Mouse (Mus musculus) macrophage (primary cell): ENCODE data around the gene Pop7. TPM values are rescaled to one million over a fixed set of nuclear protein-coding genes. Genes with fewer than 3 reads are reported as not detected.
A peak's percentile ranks its signal among the peaks of the same experiment; 100 is the strongest.

ENCODE experiments used
- H3K27ac ChIP-seq: fragments of 350-480 bp; formaldehyde crosslinking; 2 replicates; pipeline ENCODE4 v1.9.0; 2021
- H3K36me3 ChIP-seq: fragments of 350-480 bp; formaldehyde crosslinking; 2 replicates; pipeline ENCODE4 v1.9.0; 2021; ENCODE audit errors: inconsistent target
- H3K4me3 ChIP-seq: fragments of 350-480 bp; formaldehyde crosslinking; 2 replicates; pipeline ENCODE4 v1.9.0; 2021; ENCODE audit errors: inconsistent target
- H3K79me2 ChIP-seq: fragments of 350-480 bp; formaldehyde crosslinking; 2 replicates; pipeline ENCODE4 v1.9.0; 2021; ENCODE audit errors: inconsistent target
- WGBS: methylation state at CpG from one replicate; pipeline ENCODE4 v1.1.7; 2026; ENCODE audit warnings: inconsistent platforms; ENCODE audit not compliant: missing documents; 5-methylcytosine and 5-hydroxymethylcytosine counted together
- polyA plus RNA-seq: library from polyadenylated mRNA; stranded (reverse); fragments of 250-400 nt; gene quantifications from 3 replicates; pipeline ENCODE4 v1.2.4, GENCODE M21; 2018; ENCODE audit warnings: inconsistent platforms

The Pop7 gene
- polyA plus RNA-seq, 1 experiment from 2014 or later, result 7.6 TPM

- peaks cover 23% of the 10 kb centered on the region for H3K79me2 ChIP-seq
- peaks cover 66% of the 10 kb centered on the region for H3K36me3 ChIP-seq
- H3K27ac ChIP-seq, result no peak overlapping the region
- no peak overlapping the region for H3K4me3 ChIP-seq
- 91% methylated on average over 9 of the region's 9 CpGs for WGBS
These were observed 19.5 kb upstream of the Pop7 start for GRCm38 (mm10) chr5:137521861-137522260.

- Histone ChIP-seq H3K4me3 (no peak overlapping the region), H3K79me2 (peaks cover 42% of the 10 kb centered on the region), H3K27ac (no peak overlapping the region), H3K36me3 (peaks cover 51% of the 10 kb centered on the region)
- WGBS, result 95% methylated on average over 26 of the region's 27 CpGs
These were observed 17.6 kb upstream of the Pop7 start for GRCm38 (mm10) chr5:137519691-137520550.

GRCm38 (mm10) chr5:137518436-137518835 lies 16.1 kb upstream of the Pop7 start, which contains the start of gene Gigyf1:
Gene Gigyf1, plus strand, starts transcription at chr5:137518548.
- 100% methylated on average over 5 of the region's 5 CpGs for WGBS
- Histone ChIP-seq H3K79me2 (peaks cover 57% of the 10 kb centered on the region), H3K4me3 (no peak within 1 kb of the TSS), H3K27ac (no peak within 1 kb of the TSS), H3K36me3 (peaks cover 47% of the 10 kb centered on the region)

GRCm38 (mm10) chr5:137514811-137515210 lies 12.5 kb upstream of the Pop7 start:
- Histone ChIP-seq H3K4me3 (no peak overlapping the region), H3K79me2 (peaks cover 84% of the 10 kb centered on the region), H3K36me3 (peaks cover 15% of the 10 kb centered on the region; the same call in 1 of the 2 replicates), H3K27ac (no peak overlapping the region)
- whole genome bisulfite sequencing, result 89% methylated on average over 3 of the region's 3 CpGs

- peaks cover 84% of the 10 kb centered on the region for H3K79me2 ChIP-seq
- WGBS, result 83% methylated on average over 12 of the region's 12 CpGs
- H3K36me3 ChIP-seq, result peaks cover 8% of the 10 kb centered on the region; the same call in 1 of the 2 replicates
- no peak overlapping the region for H3K27ac ChIP-seq
- H3K4me3 ChIP-seq, result no peak overlapping the region
These were observed 11.8 kb upstream of the Pop7 start for GRCm38 (mm10) chr5:137513951-137514721.

GRCm38 (mm10) chr5:137512847-137513794 lies 10.8 kb upstream of the Pop7 start:
- 76% methylated on average over 11 of the region's 11 CpGs for WGBS
- Histone ChIP-seq H3K79me2 (peaks cover 74% of the 10 kb centered on the region), H3K27ac (no peak overlapping the region), H3K4me3 (no peak overlapping the region), H3K36me3 (no peaks in the 10 kb centered on the region)

GRCm38 (mm10) chr5:137511706-137512105 lies 9.4 kb upstream of the Pop7 start:
- H3K4me3 ChIP-seq, result peak overlapping the region; percentile 44; the same call in 1 of the 2 replicates
- 88% methylated on average over 3 of the region's 3 CpGs for WGBS
- no peaks in the 10 kb centered on the region for H3K36me3 ChIP-seq
- no peak overlapping the region for H3K27ac ChIP-seq
- H3K79me2 ChIP-seq, result peaks cover 60% of the 10 kb centered on the region

GRCm38 (mm10) chr5:137510573-137511390 lies 8.5 kb upstream of the Pop7 start:
- Histone ChIP-seq H3K27ac (no peak overlapping the region), H3K4me3 (peak overlapping the region; percentile 44), H3K79me2 (peaks cover 51% of the 10 kb centered on the region), H3K36me3 (no peaks in the 10 kb centered on the region)
- 3% methylated on average over 45 of the region's 83 CpGs for WGBS

GRCm38 (mm10) chr5:137510014-137510501 lies 7.7 kb upstream of the Pop7 start:
- Histone ChIP-seq H3K4me3 (peak overlapping the region; percentile 30), H3K27ac (0 out of 2 replicates have a peak overlapping the region, but pooled peaks have one; percentile 21), H3K79me2 (peaks cover 43% of the 10 kb centered on the region), H3K36me3 (no peaks in the 10 kb centered on the region)
- WGBS, result 3% methylated on average over 28 of the region's 52 CpGs

- WGBS, result 86% methylated on average over 6 of the region's 6 CpGs
These were observed 1.7 kb upstream of the Pop7 start for GRCm38 (mm10) chr5:137504041-137504440.

GRCm38 (mm10) chr5:137502667-137503110 lies 371 bp upstream of the Pop7 start:
- peak overlapping the region; percentile 96 for H3K27ac ChIP-seq
- no peaks in the 10 kb centered on the region for H3K36me3 ChIP-seq
- H3K4me3 ChIP-seq, result peak overlapping the region; percentile 62
- peaks cover 11% of the 10 kb centered on the region; the same call in 1 of the 2 replicates for H3K79me2 ChIP-seq
- 0% methylated on average over 30 of the region's 30 CpGs for WGBS

More at GRCm38 (mm10) chr5:137504041-137504440, 1.7 kb upstream of the Pop7 start:
- Histone ChIP-seq H3K36me3 (no peaks in the 10 kb centered on the region), H3K79me2 (peaks cover 11% of the 10 kb centered on the region; the same call in 1 of the 2 replicates), H3K4me3 (no peak overlapping the region), H3K27ac (no peak overlapping the region)

GRCm38 (mm10) chr5:137500186-137500585 lies 2.1 kb downstream of the Pop7 start:
- Histone ChIP-seq H3K79me2 (peaks cover 11% of the 10 kb centered on the region; the same call in 1 of the 2 replicates), H3K36me3 (no peaks in the 10 kb centered on the region), H3K27ac (no peak overlapping the region), H3K4me3 (no peak overlapping the region)
- 98% methylated on average over 7 of the region's 7 CpGs for WGBS

GRCm38 (mm10) chr5:137493831-137494230 lies 8.5 kb downstream of the Pop7 start:
- H3K27ac ChIP-seq, result no peak overlapping the region
- no peak overlapping the region for H3K4me3 ChIP-seq
- no peaks in the 10 kb centered on the region for H3K36me3 ChIP-seq
- 89% methylated on average over 13 of the region's 13 CpGs for WGBS
- no peaks in the 10 kb centered on the region for H3K79me2 ChIP-seq
